Mouse (Mus musculus) hematopoietic multipotent progenitor cell, adult 10-12 weeks (in vitro differentiated cells): ENCODE measurements around the gene Eepd1. TPM values are rescaled to one million over a fixed set of nuclear protein-coding genes. Genes with fewer than 3 reads are reported as not detected.

ENCODE experiments used
- polyA plus RNA-seq: library from polyadenylated mRNA; stranded (reverse); fragments of >175 nt; gene quantifications from 2 replicates; pipeline ENCODE4 v1.2.3, GENCODE M21; 2012; ENCODE audit warnings: low replicate concordance

Gene Eepd1
- polyA plus RNA-seq = 1.4 and 3.5 TPM in 2 replicates

DNA sequence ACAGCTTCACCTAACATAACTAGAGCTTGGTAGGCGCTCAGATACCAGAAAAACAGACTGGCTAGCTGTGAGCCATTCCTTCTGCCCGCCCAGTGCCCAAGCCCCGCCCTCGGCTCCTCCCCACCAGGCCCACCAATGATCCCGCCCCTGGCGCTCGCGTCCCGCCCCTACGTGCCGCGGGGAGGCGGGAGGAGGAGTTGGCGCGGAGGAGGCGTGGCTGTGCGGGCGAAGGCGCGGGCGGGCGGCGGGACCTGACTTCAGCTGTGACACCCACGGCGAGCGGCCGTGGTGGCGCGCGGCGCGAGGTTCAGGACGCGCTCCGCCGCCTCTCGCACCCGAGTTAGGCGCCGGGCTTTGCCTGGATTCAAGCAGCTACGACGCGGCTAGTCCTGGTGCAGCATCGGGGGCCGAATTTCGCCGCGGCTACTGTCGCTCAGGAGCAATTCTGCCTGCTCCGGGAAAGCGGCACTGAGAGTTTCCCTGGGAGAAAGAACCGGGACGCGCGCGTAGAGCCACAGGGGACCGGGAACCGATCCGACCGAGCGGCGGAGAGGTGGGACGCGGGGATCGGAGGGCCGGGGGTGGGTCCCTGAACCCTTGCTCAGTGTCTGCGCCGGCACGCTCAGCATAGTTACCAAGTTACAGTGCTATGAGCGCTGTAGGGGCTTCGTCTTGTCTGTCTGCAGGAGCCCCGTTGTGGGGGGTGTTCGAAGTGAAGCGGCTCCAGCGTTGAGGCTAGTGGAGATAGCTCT is at the start of gene Eepd1:
TSS of gene Eepd1 (plus strand) at position 204 of the 752 bp plus-strand sequence.

Other genes with a start within 250 kb of the Eepd1 start
- gene Sept7, start 229.1 kb upstream of the Eepd1 start, polyA plus RNA-seq = 11.6 and 15.1 TPM in 2 replicates